Mouse (Mus musculus) midbrain, embryonic 12.5 days (tissue): Measurements from ENCODE around the gene Kif26b. TPM values are rescaled to one million over a fixed set of nuclear protein-coding genes. Genes with fewer than 3 reads are reported as not detected.
A peak's percentile ranks its signal among the peaks of the same experiment; 100 is the strongest.

Source experiments
- ATAC-seq: fragments of 200-750 bp; cut with Nextera tagmentation; 2 replicates; pipeline ENCODE4 v1.8.0; 2017; ENCODE audit warnings: low read depth, moderate TSS enrichment, moderate library complexity; ENCODE audit not compliant: low FRiP score
- H3K27ac ChIP-seq: fragments of 300-500 bp; sonication (generic); replicated peaks from 2 replicates; pipeline ENCODE4 v1.5.1; 2016; ENCODE audit warnings: mild to moderate bottlenecking
- H3K27me3 ChIP-seq: fragments of 300-500 bp; sonication (generic); 2 replicates; pipeline ENCODE4 v1.6.1; 2016; ENCODE audit warnings: mild to moderate bottlenecking
- H3K36me3 ChIP-seq: fragments of 300-500 bp; sonication (generic); 2 replicates; pipeline ENCODE4 v1.6.1; 2016
- H3K4me1 ChIP-seq: fragments of 300-500 bp; sonication (generic); 2 replicates; pipeline ENCODE4 v1.6.1; 2016
- H3K4me2 ChIP-seq: fragments of 300-500 bp; sonication (generic); replicated peaks from 2 replicates; pipeline ENCODE4 v1.6.1; 2016; ENCODE audit warnings: mild to moderate bottlenecking, moderate library complexity
- H3K4me3 ChIP-seq: fragments of 300-500 bp; sonication (generic); 2 replicates; pipeline ENCODE4 v1.5.1; 2016; ENCODE audit warnings: mild to moderate bottlenecking
- H3K9ac ChIP-seq: fragments of 300-500 bp; sonication (generic); replicated peaks from 2 replicates; pipeline ENCODE4 v1.6.1; 2016; ENCODE audit warnings: mild to moderate bottlenecking, moderate library complexity
- H3K9me3 ChIP-seq: fragments of 300-500 bp; sonication (generic); 2 replicates; pipeline ENCODE4 v1.6.1; 2016; ENCODE audit warnings: mild to moderate bottlenecking
- WGBS: fragments of 180-500 bp; shearing (Covaris S2); methylation state at CpG from one replicate; pipeline ENCODE4 v1.1.7; 2016; 5-methylcytosine and 5-hydroxymethylcytosine counted together
- polyA plus RNA-seq: library from polyadenylated mRNA; unstranded; fragments of >200 nt; fragmentation: Nextera tagmentation; extraction: Ambion mirVana; gene quantifications from 2 replicates; pipeline ENCODE4 v1.2.1, GENCODE M21; 2016

The Kif26b gene
- polyA plus RNA-seq, 1 experiment from 2014 or later, result 8.8 TPM

DNA sequence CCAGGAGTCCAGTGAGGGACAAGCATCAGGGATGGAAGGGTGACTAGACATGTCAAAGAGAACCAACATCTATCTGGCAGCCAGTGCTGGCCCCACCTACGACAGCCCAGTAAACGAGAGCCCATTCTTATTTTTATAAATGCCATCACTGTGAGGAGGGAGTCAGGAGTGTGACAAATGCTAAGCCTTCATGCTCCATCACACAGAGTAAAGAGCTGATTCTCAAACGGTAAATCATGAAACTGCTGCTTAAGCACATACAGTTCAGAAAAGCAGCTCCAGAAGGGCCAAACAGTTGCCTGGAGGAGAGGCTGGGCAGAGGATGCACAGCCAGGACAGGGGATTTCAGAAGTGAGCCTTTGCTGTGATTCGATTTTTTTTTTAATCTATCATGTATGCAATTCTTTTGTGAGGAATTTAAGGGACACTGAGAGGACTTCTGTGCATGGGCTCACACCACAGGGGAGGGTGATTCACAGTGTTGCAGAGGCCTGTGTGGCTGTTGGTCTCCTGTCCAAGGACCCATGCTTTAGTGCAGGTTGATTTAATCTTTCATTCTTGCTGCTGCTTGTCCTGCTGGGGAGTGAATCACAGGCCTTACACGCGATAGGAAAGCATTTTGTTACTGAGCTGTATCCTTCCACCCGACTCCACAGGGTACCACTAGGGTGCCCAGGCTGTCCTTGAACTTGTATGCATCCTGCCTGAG, 16.4 kb upstream of the Kif26b start:
- no peaks in the 10 kb centered on the region for H3K27me3 ChIP-seq
- no peak overlapping the region for H3K4me3 ChIP-seq
- 29% methylated on average over 7 of the region's 7 CpGs for WGBS
- no peak overlapping the region for H3K27ac ChIP-seq
- H3K9me3 ChIP-seq, result no peaks in the 10 kb centered on the region
- no peaks in the 10 kb centered on the region for H3K36me3 ChIP-seq
- H3K4me2 ChIP-seq, result no peak overlapping the region
- H3K9ac ChIP-seq, result no peak overlapping the region
- H3K4me1 ChIP-seq, result peaks cover 11% of the 10 kb centered on the region
- ATAC-seq, result no peak

- Histone ChIP-seq H3K4me3 (no peak overlapping the region), H3K27me3 (no peaks in the 10 kb centered on the region), H3K9me3 (no peaks in the 10 kb centered on the region), H3K4me1 (peaks cover 14% of the 10 kb centered on the region), H3K9ac (no peak overlapping the region), H3K4me2 (no peak overlapping the region), H3K36me3 (no peaks in the 10 kb centered on the region), H3K27ac (no peak overlapping the region)
- 53% methylated on average over 6 of the region's 8 CpGs for WGBS
- ATAC-seq, result no peak
Measured at GRCm38 (mm10) chr1:178513954-178514353, 15.0 kb upstream of the Kif26b start.

DNA sequence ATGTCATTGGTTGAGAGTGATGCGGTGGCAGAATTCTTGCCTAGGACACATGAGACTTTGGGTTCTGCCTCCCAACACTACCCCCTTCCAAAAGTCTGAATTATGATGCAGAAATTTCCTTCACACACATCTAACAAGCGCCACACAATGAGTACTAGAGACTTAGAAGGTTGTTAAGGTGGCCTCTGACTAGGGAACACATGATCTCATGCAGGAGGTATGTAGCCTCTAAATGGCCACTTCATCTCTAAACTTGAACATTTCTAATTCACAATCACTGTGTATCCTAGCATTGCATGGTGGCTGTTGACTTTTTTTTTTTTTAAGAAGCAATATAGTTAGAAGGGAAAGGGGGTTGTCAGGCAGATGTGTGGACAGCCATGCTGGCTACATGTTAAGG, 13.1 kb upstream of the Kif26b start:
- Histone ChIP-seq H3K9ac (no peak overlapping the region), H3K9me3 (no peaks in the 10 kb centered on the region), H3K4me3 (no peak overlapping the region), H3K4me2 (no peak overlapping the region), H3K27me3 (no peaks in the 10 kb centered on the region), H3K27ac (no peak overlapping the region), H3K4me1 (peaks cover 14% of the 10 kb centered on the region), H3K36me3 (no peaks in the 10 kb centered on the region)
- 85% methylated on average over 2 of the region's 2 CpGs for WGBS
- no peak for ATAC-seq

DNA sequence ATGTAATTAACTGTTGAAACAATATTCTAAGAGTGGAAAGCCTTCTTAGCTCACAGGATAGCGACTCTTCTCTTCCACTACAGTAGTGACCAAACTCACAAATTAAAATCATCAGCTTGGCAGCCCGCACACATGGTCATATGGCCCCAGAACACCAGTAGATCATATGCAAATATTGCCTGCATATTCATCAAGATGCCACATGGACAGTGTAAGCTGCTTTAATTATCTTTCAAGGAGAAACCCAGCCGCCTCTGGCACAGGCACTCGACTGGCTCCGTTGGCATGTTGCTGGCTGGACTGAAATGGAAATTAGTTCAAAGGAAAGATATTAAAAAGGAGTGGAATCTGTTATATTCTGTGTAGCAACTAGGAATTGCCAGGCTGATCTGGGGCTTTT, 6.5 kb upstream of the Kif26b start:
- ATAC-seq, result no peak
- WGBS, result 75% methylated on average over 5 of the region's 5 CpGs

GRCm38 (mm10) chr1:178523152-178523551, 5.8 kb upstream of the Kif26b start:
- H3K27ac ChIP-seq, result no peak overlapping the region
- H3K4me3 ChIP-seq, result no peak overlapping the region
- no peak overlapping the region for H3K4me2 ChIP-seq
- H3K36me3 ChIP-seq, result no peaks in the 10 kb centered on the region
- H3K4me1 ChIP-seq, result peaks cover 9% of the 10 kb centered on the region
- H3K27me3 ChIP-seq, result peaks cover 10% of the 10 kb centered on the region
- 60% methylated on average over 5 of the region's 5 CpGs for WGBS
- ATAC-seq, result no peak
- no peaks in the 10 kb centered on the region for H3K9me3 ChIP-seq
- H3K9ac ChIP-seq, result no peak overlapping the region

More for the DNA sequence above, 6.5 kb upstream of the Kif26b start:
- no peaks in the 10 kb centered on the region for H3K9me3 ChIP-seq
- H3K36me3 ChIP-seq, result no peaks in the 10 kb centered on the region
- H3K4me3 ChIP-seq, result no peak overlapping the region
- H3K4me1 ChIP-seq, result peaks cover 5% of the 10 kb centered on the region; the same call in 1 of the 2 replicates
- no peak overlapping the region for H3K9ac ChIP-seq
- no peak overlapping the region for H3K27ac ChIP-seq
- no peak overlapping the region for H3K4me2 ChIP-seq
- peaks cover 3% of the 10 kb centered on the region for H3K27me3 ChIP-seq

DNA sequence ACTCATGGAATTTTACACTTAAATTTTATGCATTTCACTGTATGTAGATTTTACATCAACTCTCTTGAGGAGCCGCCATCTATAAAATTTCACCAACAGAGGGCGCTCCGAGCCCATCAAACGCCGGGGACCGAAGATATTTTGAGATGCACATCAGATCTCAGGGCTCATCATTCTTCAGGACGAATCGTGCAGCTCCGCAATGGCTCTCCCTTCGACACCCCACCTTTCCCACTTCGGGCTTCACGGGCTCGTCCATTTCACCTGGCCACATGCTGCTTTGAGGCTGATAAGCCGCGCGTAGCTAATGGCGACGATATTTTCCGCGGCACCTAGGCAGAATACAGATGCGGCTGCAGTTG, 1.8 kb upstream of the Kif26b start:
- H3K27ac ChIP-seq, result peak overlapping the region; percentile 80; the same call in 1 of the 2 replicates
- peak; percentile 12; the same call in 1 of the 2 replicates for ATAC-seq
- peaks cover 31% of the 10 kb centered on the region for H3K4me1 ChIP-seq
- peaks cover 46% of the 10 kb centered on the region for H3K27me3 ChIP-seq
- H3K4me2 ChIP-seq, result peak overlapping the region; percentile 99
- H3K4me3 ChIP-seq, result peak overlapping the region; percentile 65
- H3K36me3 ChIP-seq, result no peaks in the 10 kb centered on the region
- H3K9ac ChIP-seq, result 0 out of 2 replicates have a peak overlapping the region, but pooled peaks have one; percentile 31
- WGBS, result under 1% methylated on average over 21 of the region's 21 CpGs
- H3K9me3 ChIP-seq, result no peaks in the 10 kb centered on the region

DNA sequence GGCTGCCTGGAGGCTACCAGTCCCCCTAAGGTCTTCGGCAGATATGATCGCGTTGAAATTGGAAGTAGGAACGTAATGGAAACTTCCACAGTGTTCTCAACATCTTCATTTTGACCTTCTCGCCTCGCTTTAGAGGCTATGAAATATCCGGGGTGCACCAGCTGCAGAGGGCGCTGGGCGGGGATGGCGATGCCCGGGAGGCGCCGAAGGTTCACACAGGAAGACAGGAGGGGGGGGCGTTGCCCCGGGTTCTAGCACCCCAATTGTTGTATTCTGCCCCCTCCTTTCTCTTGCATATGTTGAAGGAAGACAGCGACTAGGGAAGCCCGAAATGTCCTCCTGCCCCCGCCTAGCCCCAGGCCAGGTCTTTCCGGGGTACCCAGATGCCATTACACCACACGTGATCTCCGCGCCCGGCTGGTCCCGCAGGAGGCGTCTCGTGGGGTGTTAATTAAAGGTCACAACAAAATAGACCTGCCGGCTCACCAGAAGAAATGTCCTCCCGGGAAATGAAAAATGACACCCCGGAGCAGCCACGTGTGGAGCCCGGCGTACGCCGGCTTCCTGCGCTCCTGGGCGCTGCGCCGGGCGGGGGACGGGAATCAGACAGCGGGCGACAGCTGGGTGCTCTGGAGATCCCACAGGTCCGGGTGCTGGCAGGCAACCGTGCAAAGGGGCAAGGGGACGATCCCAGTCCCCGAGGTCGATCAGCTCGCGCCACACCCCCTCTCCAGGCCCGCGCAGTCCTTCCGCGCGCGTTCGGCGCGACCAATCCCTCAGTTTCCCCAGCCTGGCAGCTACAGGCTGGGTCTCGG, 1.2 kb upstream of the Kif26b start:
- Histone ChIP-seq H3K9ac (peak overlapping the region; percentile 73), H3K4me3 (peak overlapping the region; percentile 65), H3K27me3 (peaks cover 46% of the 10 kb centered on the region), H3K36me3 (no peaks in the 10 kb centered on the region), H3K27ac (peak overlapping the region; percentile 80), H3K9me3 (no peaks in the 10 kb centered on the region), H3K4me1 (peaks cover 31% of the 10 kb centered on the region), H3K4me2 (peak overlapping the region; percentile 99)
- ATAC-seq, result peak; percentile 31; the same call in 1 of the 2 replicates
- under 1% methylated on average over 59 of the region's 59 CpGs for WGBS

DNA sequence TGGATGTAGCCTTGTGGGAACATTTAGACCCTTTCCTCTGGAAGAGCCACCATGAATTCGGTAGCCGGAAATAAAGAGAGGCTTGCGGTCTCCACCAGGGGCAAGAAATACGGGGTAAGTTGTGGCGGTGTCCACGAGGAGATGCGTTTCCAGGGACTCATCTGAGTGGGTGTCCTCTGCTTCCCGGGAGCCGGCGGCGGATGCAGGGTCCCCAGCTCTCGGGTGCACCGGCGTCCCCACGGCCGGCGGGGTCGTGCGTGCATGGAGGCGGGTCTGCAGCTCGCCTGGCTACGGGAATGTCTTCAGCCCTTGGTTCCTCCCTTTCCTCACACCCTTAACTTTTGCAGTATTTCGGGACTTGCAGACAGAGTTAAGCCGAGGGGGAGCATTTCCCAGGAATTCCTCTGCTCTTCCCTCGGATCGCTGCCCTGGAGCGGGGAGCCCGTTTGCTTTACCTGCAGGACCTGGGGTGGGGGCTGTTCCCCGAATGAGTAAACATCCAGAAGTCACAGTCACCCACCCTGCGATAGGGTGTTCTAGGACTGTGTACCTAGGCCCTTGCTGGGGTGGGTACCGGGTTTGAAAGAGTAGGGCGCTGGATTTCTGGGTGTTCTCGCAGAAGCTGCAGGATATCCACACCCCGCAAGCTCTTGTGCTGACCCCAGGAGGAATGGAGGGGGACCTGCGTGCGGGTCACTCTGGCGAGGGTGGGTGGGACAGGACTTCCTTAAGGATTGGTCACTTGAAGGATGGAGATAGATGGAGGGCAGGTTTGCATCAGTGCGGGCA, 781 bp downstream of the Kif26b start:
- under 1% methylated on average over 37 of the region's 38 CpGs for WGBS
- peak overlapping the region; percentile 80 for H3K27ac ChIP-seq
- peak overlapping the region; percentile 65 for H3K4me3 ChIP-seq
- no peaks in the 10 kb centered on the region for H3K36me3 ChIP-seq
- no peaks in the 10 kb centered on the region for H3K9me3 ChIP-seq
- peak overlapping the region; percentile 99 for H3K4me2 ChIP-seq
- peaks cover 48% of the 10 kb centered on the region for H3K27me3 ChIP-seq
- H3K4me1 ChIP-seq, result peaks cover 31% of the 10 kb centered on the region
- H3K9ac ChIP-seq, result peak overlapping the region; percentile 73
- no peak; the same call in 1 of the 2 replicates for ATAC-seq

DNA sequence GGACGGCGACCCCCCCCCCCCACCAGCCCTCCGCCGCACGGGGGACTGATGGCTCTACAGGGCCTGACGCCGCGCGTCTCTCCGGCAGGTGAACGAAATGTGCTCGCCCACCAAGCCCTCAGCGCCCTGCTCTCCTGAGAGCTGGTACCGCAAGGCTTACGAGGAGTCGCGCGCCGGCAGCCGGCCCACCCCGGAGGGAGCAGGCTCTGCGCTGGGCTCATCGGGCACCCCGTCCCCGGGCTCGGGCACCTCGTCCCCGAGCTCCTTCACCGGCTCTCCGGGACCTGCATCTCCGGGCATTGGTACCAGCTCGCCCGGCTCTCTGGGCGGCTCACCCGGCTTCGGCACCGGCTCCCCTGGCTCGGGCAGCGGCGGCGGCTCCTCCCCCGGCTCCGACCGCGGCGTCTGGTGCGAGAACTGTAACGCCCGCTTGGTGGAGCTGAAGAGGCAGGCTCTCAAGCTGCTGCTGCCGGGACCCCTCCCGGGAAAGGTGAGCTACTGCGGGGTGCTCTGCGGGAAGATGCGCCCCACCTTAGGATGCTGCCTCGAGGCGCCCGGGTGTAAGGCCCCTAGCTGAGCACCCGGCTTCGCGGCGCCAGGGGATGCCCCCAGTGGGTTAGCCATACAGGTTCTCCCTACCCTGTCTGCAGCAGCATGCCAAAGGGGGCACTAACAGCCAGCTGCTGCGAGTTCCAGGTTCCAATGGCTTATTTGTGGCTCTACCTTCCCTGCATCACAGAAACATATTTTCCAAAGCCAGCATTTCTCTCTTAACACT, 1.6 kb downstream of the Kif26b start:
- Histone ChIP-seq H3K36me3 (no peaks in the 10 kb centered on the region), H3K9me3 (no peaks in the 10 kb centered on the region), H3K27me3 (peaks cover 48% of the 10 kb centered on the region), H3K27ac (peak overlapping the region; percentile 35; the same call in 1 of the 2 replicates), H3K9ac (peak overlapping the region; percentile 73), H3K4me2 (peak overlapping the region; percentile 99), H3K4me3 (peak overlapping the region; percentile 65), H3K4me1 (peaks cover 31% of the 10 kb centered on the region)
- ATAC-seq, result peak; percentile 47
- WGBS, result under 1% methylated on average over 51 of the region's 62 CpGs

DNA sequence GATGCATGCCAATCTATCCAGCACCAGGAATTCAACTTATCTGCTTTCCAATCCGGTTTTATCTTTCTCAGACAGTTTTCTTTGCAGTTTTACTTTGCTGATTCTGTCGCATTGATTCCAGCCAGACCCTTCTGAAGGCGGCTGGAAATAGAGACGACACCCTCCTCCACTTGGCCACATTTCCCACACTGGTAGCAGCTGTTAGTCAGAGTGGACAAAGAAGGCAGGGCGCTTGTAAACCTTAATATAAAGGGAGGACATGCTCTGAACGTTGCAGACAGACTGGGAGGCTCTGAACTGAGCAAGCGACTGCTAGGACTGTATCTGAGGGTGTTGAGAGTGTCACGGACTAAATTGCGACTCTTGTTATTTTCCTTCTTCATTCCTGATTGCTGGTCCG, 11.3 kb downstream of the Kif26b start:
- Histone ChIP-seq H3K4me1 (no peaks in the 10 kb centered on the region; the same call in 1 of the 2 replicates), H3K9ac (no peak overlapping the region), H3K4me3 (no peak overlapping the region), H3K4me2 (no peak overlapping the region), H3K27me3 (no peaks in the 10 kb centered on the region), H3K36me3 (no peaks in the 10 kb centered on the region), H3K27ac (no peak overlapping the region), H3K9me3 (peaks cover 4% of the 10 kb centered on the region; the same call in 1 of the 2 replicates)
- 78% methylated on average over 10 of the region's 10 CpGs for WGBS
- ATAC-seq, result no peak

DNA sequence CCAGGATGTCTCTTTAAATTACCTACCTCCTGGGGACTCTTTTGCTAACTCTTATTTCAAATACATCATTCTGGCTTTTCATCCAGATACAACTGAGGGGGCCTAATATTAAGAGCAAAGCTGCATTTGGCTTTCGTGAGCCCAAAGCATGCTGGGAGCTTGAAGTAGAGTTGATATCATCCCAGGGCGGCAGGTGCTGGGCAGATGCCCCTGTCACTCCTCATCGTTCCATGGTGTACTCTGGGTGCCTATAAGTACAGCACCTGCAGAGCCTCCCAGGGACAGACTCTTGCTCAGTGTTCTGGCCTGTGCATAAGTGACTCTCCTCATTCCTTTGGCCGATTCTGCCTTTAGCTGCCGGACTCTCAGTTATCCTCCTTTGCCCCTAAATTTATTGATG, 13.5 kb downstream of the Kif26b start:
- no peak overlapping the region for H3K27ac ChIP-seq
- WGBS, result 85% methylated on average over 5 of the region's 5 CpGs

More for the DNA sequence above, 13.5 kb downstream of the Kif26b start:
- Histone ChIP-seq H3K9me3 (no peaks in the 10 kb centered on the region), H3K27me3 (no peaks in the 10 kb centered on the region), H3K4me3 (no peak overlapping the region), H3K4me1 (no peaks in the 10 kb centered on the region; the same call in 1 of the 2 replicates), H3K9ac (no peak overlapping the region), H3K4me2 (no peak overlapping the region), H3K36me3 (no peaks in the 10 kb centered on the region)
- ATAC-seq, result no peak
